Mouse (Mus musculus): Measurements from ENCODE around the gene Cyp2j8. TPM values are rescaled to one million over a fixed set of nuclear protein-coding genes. Genes with fewer than 3 reads are reported as not detected.

The Cyp2j8 gene
- not detected in 2 replicates for polyA plus RNA-seq (2012; rRNA removed)

DNA sequence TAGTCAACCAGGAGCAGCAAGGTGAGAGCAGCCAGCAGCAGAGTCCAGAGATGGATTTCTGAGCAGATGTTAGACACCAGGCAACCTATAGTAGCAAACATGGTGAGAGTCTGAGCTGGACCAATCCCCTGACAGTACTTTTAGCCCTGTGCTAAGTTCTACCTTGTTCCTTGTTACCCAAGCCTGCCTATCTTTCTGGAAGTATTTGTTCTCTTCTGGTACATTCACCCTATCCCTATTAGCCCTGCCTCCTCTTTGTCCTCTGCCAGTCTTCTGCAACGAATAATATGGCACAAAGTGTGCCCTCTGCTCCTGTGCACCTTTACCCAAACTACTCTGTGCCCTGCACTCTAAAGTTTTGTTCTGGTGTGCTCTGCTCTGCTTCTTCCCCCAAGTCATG, at the start of gene Cyp2j8:
TSS of gene Cyp2j8 (minus strand) at position 101 of the 400 bp plus-strand sequence.

DNA sequence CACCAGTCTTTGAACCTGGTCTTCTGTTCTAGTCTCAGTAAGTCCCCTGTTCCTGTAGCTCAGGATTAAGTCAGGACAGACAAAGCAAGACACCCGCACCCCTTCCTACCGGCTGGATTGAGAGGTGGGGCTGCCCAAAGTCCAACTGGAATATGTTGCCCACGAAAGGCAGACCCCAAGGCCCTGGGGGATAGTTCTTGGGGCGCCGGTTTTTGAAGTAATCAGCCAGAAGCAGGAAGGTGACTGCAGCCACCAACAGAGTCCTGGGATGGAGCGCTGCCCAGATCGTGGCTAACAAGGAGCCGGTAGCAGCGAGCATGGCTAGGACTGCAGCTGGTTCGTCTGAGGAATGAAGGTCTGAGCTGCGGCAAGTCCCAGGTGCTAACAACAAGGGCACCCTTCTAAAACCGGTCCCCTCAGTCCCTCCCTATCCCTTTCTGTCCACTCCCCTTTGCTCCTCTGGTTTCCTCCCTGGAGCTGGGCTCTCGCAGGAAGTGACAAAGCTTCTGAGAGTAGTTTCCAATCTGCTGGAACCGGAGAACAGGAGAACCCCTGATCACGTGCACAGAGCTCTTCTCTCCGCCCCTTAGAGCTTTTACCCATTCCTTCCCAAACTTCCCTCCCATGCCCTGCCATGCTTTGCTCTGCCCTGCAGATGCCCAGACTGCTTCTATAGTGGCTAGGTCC, 46.1 kb upstream of the Cyp2j8 start, which contains the start of gene Cyp2j6:
TSS of gene Cyp2j6 (minus strand) at position 529 of the 687 bp plus-strand sequence.

Other genes starting within 250 kb of the Cyp2j8 start
- not detected in 2 replicates for gene Cyp2j11, start 158.7 kb downstream of the Cyp2j8 start, polyA plus RNA-seq (2012; rRNA removed)
- 0.63 and 0.67 TPM in 2 replicates for gene Cyp2j6, start 46.3 kb upstream of the Cyp2j8 start, polyA plus RNA-seq (2012; rRNA removed)
- gene Cyp2j9, start 84.2 kb upstream of the Cyp2j8 start, polyA plus RNA-seq (2012; rRNA removed): 0.08 and 0.10 TPM in 2 replicates
- 0.05 and 0.06 TPM in 2 replicates for gene Cyp2j5, start 156.8 kb upstream of the Cyp2j8 start, polyA plus RNA-seq (2012; rRNA removed)

All from liver, embryonic 14 days (tissue).